Mouse (Mus musculus): ENCODE data around the gene Zbtb24. TPM values are rescaled to one million over a fixed set of nuclear protein-coding genes. Genes with fewer than 3 reads are reported as not detected.
A peak's percentile ranks its signal among the peaks of the same experiment; 100 is the strongest.
"Not testable (repeated sequence)": the region's sequence is repeated elsewhere in the genome, so short reads cannot be mapped to it uniquely, and the experiment has no call there.

The Zbtb24 gene
- total and polyA plus RNA-seq, 2 experiments from 2014 or later, result 7.7 to 11.6 TPM

- WGBS, result 48% methylated on average over 4 of the region's 4 CpGs
- no peak for ATAC-seq (ENCODE audit: insufficient read depth, low read depth)
- no peaks in the 10 kb centered on the region for H3K9me3 ChIP-seq (replicated peaks; ENCODE audit: control insufficient read depth, low read length)
- H3K27me3 ChIP-seq (ENCODE audit: control insufficient read depth, insufficient read depth, low read length), result no peaks in the 10 kb centered on the region
- H3K36me3 ChIP-seq (replicated peaks; ENCODE audit: control insufficient read depth, insufficient read depth, low read length), result peaks cover 22% of the 10 kb centered on the region
- no peak overlapping the region for H3K4me3 ChIP-seq (ENCODE audit: low read depth, low read length)
- H3K4me2 ChIP-seq (ENCODE audit: low read depth, low read length), result peak overlapping the region; percentile 95; the same call in 1 of the 2 replicates
- H3K9ac ChIP-seq (replicated peaks; ENCODE audit: low read depth, low read length), result no peak overlapping the region
- no peak for TF ChIP-seq CTCF (IDR thresholded peaks at IDR 0.05; ENCODE audit: low read depth)
- no peak for TF ChIP-seq EP300 (IDR thresholded peaks at IDR 0.05; ENCODE audit: low read depth)
- H3K27ac ChIP-seq (ENCODE audit: low read depth), result no peak overlapping the region
- peaks cover 15% of the 10 kb centered on the region for H3K4me1 ChIP-seq (ENCODE audit: control insufficient read depth, insufficient read depth)
- no peak for DNase-seq (ENCODE audit: low spot score)
Observed at GRCm38 (mm10) chr10:41491111-41491510, 40.9 kb downstream of the Zbtb24 start.

GRCm38 (mm10) chr10:41500941-41501340, 50.8 kb downstream of the Zbtb24 start:
- H3K4me3 ChIP-seq (ENCODE audit: low read depth, low read length), result no peak overlapping the region
- no peaks in the 10 kb centered on the region for H3K27me3 ChIP-seq (ENCODE audit: control insufficient read depth, insufficient read depth, low read length)
- TF ChIP-seq CTCF (IDR thresholded peaks at IDR 0.05; ENCODE audit: low read depth) (no peak), EP300 (IDR thresholded peaks at IDR 0.05; ENCODE audit: low read depth) (no peak)
- no peak overlapping the region for H3K4me2 ChIP-seq (ENCODE audit: low read depth, low read length)
- no peaks in the 10 kb centered on the region for H3K9me3 ChIP-seq (replicated peaks; ENCODE audit: control insufficient read depth, low read length)
- no peak overlapping the region for H3K9ac ChIP-seq (replicated peaks; ENCODE audit: low read depth, low read length)
- peak overlapping the region; percentile 57 for H3K27ac ChIP-seq (ENCODE audit: low read depth)
- peaks cover 5% of the 10 kb centered on the region; the same call in 1 of the 2 replicates for H3K4me1 ChIP-seq (ENCODE audit: control insufficient read depth, insufficient read depth)
- ATAC-seq (ENCODE audit: insufficient read depth, low read depth) (peak; percentile 84), DNase-seq (ENCODE audit: low spot score) (peak; percentile 75)
- WGBS, result 17% methylated on average over 4 of the region's 4 CpGs
- no peaks in the 10 kb centered on the region for H3K36me3 ChIP-seq (replicated peaks; ENCODE audit: control insufficient read depth, insufficient read depth, low read length)

- Histone ChIP-seq H3K4me2 (ENCODE audit: low read depth, low read length) (no peak overlapping the region), H3K36me3 (replicated peaks; ENCODE audit: control insufficient read depth, insufficient read depth, low read length) (no peaks in the 10 kb centered on the region), H3K27ac (ENCODE audit: low read depth) (no peak overlapping the region), H3K9ac (replicated peaks; ENCODE audit: low read depth, low read length) (no peak overlapping the region), H3K4me1 (ENCODE audit: control insufficient read depth, insufficient read depth) (peaks cover 5% of the 10 kb centered on the region; the same call in 1 of the 2 replicates), H3K9me3 (replicated peaks; ENCODE audit: control insufficient read depth, low read length) (no peaks in the 10 kb centered on the region), H3K27me3 (ENCODE audit: control insufficient read depth, insufficient read depth, low read length) (no peaks in the 10 kb centered on the region), H3K4me3 (ENCODE audit: low read depth, low read length) (no peak overlapping the region)
- ATAC-seq (ENCODE audit: insufficient read depth, low read depth) (no peak), DNase-seq (ENCODE audit: low spot score) (no peak)
- WGBS, result 100% methylated on average over 1 of the region's 1 CpGs
- no peak for TF ChIP-seq EP300 (IDR thresholded peaks at IDR 0.05; ENCODE audit: low read depth)
- TF ChIP-seq CTCF (IDR thresholded peaks at IDR 0.05; ENCODE audit: low read depth), result no peak
Observed at GRCm38 (mm10) chr10:41504996-41505395, 54.8 kb downstream of the Zbtb24 start.

- 0% methylated on average over 3 of the region's 3 CpGs for WGBS
- TF ChIP-seq CTCF (IDR thresholded peaks at IDR 0.05; ENCODE audit: low read depth), result peak; percentile 89
Observed at GRCm38 (mm10) chr10:41505446-41505845, 55.3 kb downstream of the Zbtb24 start.

GRCm38 (mm10) chr10:41509160-41509559, 59.0 kb downstream of the Zbtb24 start:
- DNase-seq (ENCODE audit: low spot score), result no peak
- Histone ChIP-seq H3K27ac (ENCODE audit: low read depth) (no peak overlapping the region), H3K36me3 (replicated peaks; ENCODE audit: control insufficient read depth, insufficient read depth, low read length) (no peaks in the 10 kb centered on the region), H3K4me2 (ENCODE audit: low read depth, low read length) (no peak overlapping the region), H3K4me1 (ENCODE audit: control insufficient read depth, insufficient read depth) (peaks cover 4% of the 10 kb centered on the region), H3K9me3 (replicated peaks; ENCODE audit: control insufficient read depth, low read length) (no peaks in the 10 kb centered on the region), H3K9ac (replicated peaks; ENCODE audit: low read depth, low read length) (no peak overlapping the region), H3K4me3 (ENCODE audit: low read depth, low read length) (no peak overlapping the region), H3K27me3 (ENCODE audit: control insufficient read depth, insufficient read depth, low read length) (no peaks in the 10 kb centered on the region)
- no peak for ATAC-seq (ENCODE audit: insufficient read depth, low read depth)
- TF ChIP-seq EP300 (IDR thresholded peaks at IDR 0.05; ENCODE audit: low read depth), result no peak
- peak; percentile 60 for TF ChIP-seq CTCF (IDR thresholded peaks at IDR 0.05; ENCODE audit: low read depth)
- 38% methylated on average over 2 of the region's 2 CpGs for WGBS

More at GRCm38 (mm10) chr10:41505446-41505845, 55.3 kb downstream of the Zbtb24 start:
- H3K9ac ChIP-seq (replicated peaks; ENCODE audit: low read depth, low read length); H3K27me3 ChIP-seq (ENCODE audit: control insufficient read depth, insufficient read depth, low read length); H3K36me3 ChIP-seq (replicated peaks; ENCODE audit: control insufficient read depth, insufficient read depth, low read length); H3K4me2 ChIP-seq (ENCODE audit: low read depth, low read length); H3K27ac ChIP-seq (ENCODE audit: low read depth); H3K9me3 ChIP-seq (replicated peaks; ENCODE audit: control insufficient read depth, low read length); H3K4me3 ChIP-seq (ENCODE audit: low read depth, low read length); H3K4me1 ChIP-seq (ENCODE audit: control insufficient read depth, insufficient read depth): not testable (repeated sequence)
- DNase-seq (ENCODE audit: low spot score) (peak; percentile 87), ATAC-seq (ENCODE audit: insufficient read depth, low read depth) (peak; percentile 57; the same call in 1 of the 2 replicates)

GRCm38 (mm10) chr10:41514301-41514700, 64.1 kb downstream of the Zbtb24 start:
- H3K4me2 ChIP-seq (ENCODE audit: low read depth, low read length), result no peak overlapping the region
- no peak overlapping the region for H3K4me3 ChIP-seq (ENCODE audit: low read depth, low read length)
- WGBS, result 39% methylated on average over 4 of the region's 4 CpGs
- ATAC-seq (ENCODE audit: insufficient read depth, low read depth) (no peak), DNase-seq (ENCODE audit: low spot score) (no peak)
- H3K36me3 ChIP-seq (replicated peaks; ENCODE audit: control insufficient read depth, insufficient read depth, low read length), result no peaks in the 10 kb centered on the region
- TF ChIP-seq CTCF (IDR thresholded peaks at IDR 0.05; ENCODE audit: low read depth), result no peak
- H3K4me1 ChIP-seq (ENCODE audit: control insufficient read depth, insufficient read depth), result peaks cover 18% of the 10 kb centered on the region
- H3K27ac ChIP-seq (ENCODE audit: low read depth), result peak overlapping the region; percentile 25; the same call in 1 of the 2 replicates
- H3K9ac ChIP-seq (replicated peaks; ENCODE audit: low read depth, low read length), result no peak overlapping the region
- H3K9me3 ChIP-seq (replicated peaks; ENCODE audit: control insufficient read depth, low read length), result no peaks in the 10 kb centered on the region
- H3K27me3 ChIP-seq (ENCODE audit: control insufficient read depth, insufficient read depth, low read length), result no peaks in the 10 kb centered on the region

All from heart, postnatal 0 days (tissue).